Mouse (Mus musculus): ENCODE data around the gene Apbb1ip.
A peak's percentile ranks its signal among the peaks of the same experiment; 100 is the strongest.
"Not testable (repeated sequence)": the region's sequence is repeated elsewhere in the genome, so short reads cannot be mapped to it uniquely, and the experiment has no call there.

Apbb1ip gene

GRCm38 (mm10) chr2:22845514-22845913 lies 71.6 kb downstream of the Apbb1ip start:
- DNase-seq, result no peak

GRCm38 (mm10) chr2:22851900-22852299 lies 78.0 kb downstream of the Apbb1ip start:
- no peak for DNase-seq

- DNase-seq, result no peak
Observed at GRCm38 (mm10) chr2:22857501-22857900, 83.6 kb downstream of the Apbb1ip start.

- DNase-seq, result no peak
Observed at GRCm38 (mm10) chr2:22862194-22862593, 88.3 kb downstream of the Apbb1ip start.

DNA sequence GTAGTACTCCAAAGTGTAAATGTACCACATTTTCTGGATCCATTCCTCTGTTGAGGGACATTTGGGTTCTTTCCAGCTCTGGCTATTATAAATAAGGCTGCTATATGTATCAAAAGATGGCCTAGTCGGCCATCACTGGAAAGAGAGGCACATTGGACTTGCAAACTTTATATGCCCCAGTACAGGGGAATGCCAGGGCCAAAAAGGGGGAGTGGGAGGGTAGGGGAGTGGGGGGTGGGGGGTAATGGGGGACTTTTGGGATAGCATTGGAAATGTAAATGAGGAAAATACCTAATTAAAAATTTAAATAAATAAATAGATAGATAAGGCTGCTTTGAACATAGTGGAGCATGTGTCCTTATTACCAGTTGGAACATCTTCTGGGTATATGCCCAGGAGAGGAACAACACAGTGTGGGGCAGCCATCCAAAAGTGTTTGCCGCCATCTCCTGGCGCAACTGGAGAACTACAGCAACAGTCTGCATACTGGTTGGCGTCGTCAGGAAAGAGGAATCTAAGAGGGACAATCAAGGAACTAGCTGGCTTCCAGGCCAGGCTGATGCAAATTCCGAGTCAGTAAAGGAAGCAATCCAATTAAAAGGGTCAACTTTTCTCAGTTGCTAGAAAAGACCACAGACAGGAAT lies 90.6 kb downstream of the Apbb1ip start:
- peak; percentile 37 for DNase-seq

DNA sequence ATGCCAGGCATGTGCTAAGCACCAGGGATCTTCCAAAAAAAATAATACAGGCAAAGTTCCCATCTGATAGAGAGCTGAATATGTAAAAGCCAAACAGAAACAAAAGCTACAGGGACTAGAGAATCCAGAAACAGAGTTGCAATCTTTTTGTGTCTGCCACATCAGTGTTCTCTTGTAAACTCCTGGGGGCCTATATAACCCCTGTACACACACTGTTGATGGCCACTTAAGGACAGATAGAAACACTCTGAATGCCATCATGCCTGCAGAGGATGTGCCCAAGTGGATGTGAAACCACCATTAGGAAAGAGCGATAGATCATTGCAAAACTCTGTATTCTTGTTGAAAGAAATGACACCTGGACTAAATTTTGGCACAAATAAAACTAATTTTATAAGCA lies 91.9 kb downstream of the Apbb1ip start:
- no peak for DNase-seq

GRCm38 (mm10) chr2:22866894-22867424 lies 93.1 kb downstream of the Apbb1ip start:
- no peak for DNase-seq

DNA sequence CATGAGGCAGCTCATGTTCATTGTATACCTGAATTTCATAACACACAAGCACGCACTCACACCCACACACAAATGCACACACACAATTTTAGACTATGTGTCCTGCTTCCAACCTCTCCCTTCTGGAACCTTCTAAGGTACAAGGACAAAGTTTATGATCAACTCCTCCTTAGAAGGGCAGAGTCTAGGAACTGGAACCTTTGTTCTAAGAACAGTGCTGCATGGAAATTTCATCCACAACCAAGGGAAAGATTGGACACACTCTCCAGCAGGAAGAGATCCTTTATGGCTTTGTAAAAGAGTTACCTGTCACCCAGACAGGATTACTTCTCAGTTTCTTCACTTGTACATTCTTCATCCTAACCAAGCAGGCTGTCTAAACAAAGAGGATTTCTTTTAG lies 99.3 kb downstream of the Apbb1ip start:
- DNase-seq, result no peak

GRCm38 (mm10) chr2:22874628-22875027 lies 100.7 kb downstream of the Apbb1ip start:
- no peak for DNase-seq

GRCm38 (mm10) chr2:22876614-22877013 lies 102.7 kb downstream of the Apbb1ip start:
- DNase-seq, result no peak

DNA sequence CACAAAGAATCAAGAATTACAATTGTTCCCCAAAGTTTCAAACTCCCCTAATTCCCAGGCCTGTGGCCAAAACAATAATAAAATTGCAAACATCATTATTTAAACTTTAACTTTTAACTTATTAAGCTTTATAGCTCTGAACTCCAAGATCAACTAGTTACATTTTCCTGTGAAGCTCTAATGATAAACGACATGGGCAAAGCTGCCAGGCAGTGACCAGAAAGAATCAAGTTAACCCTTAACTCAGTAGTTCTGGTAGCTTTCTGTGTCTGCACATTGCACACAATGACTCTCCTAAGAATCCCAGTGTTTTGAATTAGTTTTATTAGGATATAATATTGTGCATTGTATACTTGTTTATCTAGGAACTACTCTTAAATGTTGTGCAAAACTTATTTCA lies 104.9 kb downstream of the Apbb1ip start:
- DNase-seq, result no peak

GRCm38 (mm10) chr2:22880726-22881125 lies 106.8 kb downstream of the Apbb1ip start:
- DNase-seq, result not testable (repeated sequence)

DNA sequence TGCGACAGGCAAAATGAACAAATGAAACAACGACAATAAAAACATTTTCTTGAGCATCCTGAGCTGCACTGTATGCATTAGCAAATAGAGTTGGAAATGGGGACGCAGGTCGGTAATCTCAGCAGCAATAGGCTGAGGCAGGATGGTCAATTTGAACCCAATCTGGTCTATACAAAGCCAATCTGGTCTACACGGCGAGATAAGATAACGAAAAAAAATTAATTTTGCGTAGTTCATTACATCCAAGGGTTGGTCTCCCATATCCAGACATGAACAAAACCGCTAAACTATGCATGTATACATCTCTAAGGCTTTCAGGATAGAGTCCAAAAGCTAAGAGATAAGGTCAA lies 121.0 kb downstream of the Apbb1ip start:
- DNase-seq, result no peak

DNA sequence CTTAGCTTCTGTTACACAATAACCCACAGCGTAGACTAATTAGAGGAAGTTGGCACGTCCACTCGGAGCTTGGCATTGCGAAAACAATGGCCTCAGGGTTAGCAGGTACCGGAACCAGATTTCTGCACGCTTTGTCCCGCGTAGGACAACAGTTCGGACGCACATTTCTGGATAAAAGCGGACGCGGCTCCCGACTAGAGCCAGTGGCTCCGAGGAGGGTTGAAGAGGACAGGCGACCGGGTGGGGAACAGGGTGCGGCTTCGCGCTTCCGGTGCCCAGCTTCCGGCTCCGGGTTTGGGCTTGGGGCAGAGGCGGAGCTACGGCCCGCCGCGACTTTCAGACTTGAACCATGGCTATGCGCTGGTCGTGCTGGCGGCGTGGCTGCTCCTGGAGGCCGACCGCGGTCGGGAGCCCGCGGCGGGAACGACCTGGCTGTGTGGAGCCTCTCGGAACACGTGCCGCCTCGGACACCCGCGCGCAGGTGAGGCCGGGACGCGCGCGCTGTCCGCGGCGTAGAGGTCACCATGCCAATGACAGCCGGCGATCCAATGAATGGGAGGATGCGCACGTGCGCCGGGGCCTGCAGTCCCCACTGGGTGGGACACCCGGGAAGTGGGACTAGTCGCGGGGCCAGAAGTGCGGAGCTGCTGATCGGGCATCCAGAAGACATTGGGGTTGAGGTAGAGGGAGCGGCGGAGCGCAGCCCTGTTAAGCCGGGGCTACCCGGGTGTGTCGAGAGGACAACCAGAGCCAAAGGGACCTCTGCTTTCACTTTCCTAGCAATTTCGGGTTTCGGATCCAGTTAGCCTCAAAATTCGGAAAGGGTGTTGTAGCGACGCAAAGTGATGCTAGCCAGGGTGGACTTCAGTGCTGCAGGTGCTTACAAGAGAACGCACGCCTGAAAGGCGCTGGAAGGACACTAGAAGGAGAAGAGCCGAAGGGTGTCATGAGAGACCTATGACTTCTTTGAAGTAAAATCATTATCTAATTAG lies 121.7 kb downstream of the Apbb1ip start, which contains the start of gene Pdss1:
TSS of gene Pdss1 (plus strand) at position 241 of the 992 bp plus-strand sequence.
- DNase-seq, result peak; percentile 91

GRCm38 (mm10) chr2:22903947-22904346 lies 130.1 kb downstream of the Apbb1ip start:
- no peak for DNase-seq

DNA sequence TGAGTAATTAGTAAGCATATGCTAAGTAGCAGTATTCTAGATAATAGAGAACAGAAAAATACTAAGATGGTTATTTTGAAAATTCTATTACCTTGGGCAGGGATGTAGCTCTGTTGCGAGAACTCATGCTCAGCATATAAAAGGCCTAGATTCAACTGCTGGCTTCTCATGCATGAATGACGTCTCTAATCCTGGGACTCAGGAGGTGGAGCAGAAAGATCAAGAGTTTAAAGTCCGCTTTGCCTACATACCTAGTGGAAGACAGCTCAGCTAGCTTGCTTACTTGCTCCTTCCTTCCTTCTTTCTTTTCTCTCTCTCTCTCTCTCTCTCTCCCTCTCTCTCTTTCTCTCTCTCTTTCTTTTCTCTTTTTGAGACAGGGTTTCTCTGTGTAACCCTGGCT lies 140.5 kb downstream of the Apbb1ip start:
- no peak for DNase-seq

DNA sequence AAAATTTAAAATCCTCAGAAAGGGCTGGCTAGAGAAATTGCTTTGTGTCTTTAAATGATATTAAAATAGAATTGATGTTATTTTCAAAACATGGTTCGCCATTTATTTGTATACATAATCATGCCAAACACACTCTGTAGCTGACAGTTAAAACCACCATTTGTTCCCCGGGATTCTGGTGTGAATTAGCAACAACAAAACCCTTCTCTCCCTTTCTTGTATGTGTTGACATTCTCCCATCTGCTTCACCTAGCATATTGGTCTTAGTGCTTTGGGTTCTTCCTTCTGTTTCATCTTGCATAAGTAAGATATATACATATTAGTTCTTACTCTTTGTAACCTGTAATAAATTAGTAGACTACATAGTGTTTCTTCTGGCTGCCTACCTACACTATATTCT lies 144.8 kb downstream of the Apbb1ip start:
- no peak for DNase-seq

All from cerebellum, adult 11 months (tissue).